Mouse (Mus musculus) myocyte (in vitro differentiated cells): ENCODE data around the gene Ppp6r3.

ENCODE experiments used
- CEBPB ChIP-seq: IDR thresholded peaks from 2 replicates; pipeline ENCODE4 v1.6.1; 2011; ENCODE audit warnings: mild to moderate bottlenecking, moderate library complexity; ENCODE audit not compliant: poor library complexity, insufficient read depth, severe bottlenecking
- E2F4 ChIP-seq: IDR thresholded peaks from one replicate; pipeline ENCODE4 v1.6.1; 2011; ENCODE audit warnings: mild to moderate bottlenecking, control low read depth, moderate library complexity; ENCODE audit not compliant: insufficient read depth
- MAX ChIP-seq: IDR thresholded peaks from one replicate; pipeline ENCODE4 v1.6.1; 2011; ENCODE audit warnings: low read depth, mild to moderate bottlenecking, control low read depth
- MYOG ChIP-seq, 3 experiments: IDR thresholded peaks; one replicate each; pipeline ENCODE4 v1.6.1; 2011; ENCODE audit warnings: control low read depth in 2 of 3, low read depth in 2 of 3, mild to moderate bottlenecking in 2 of 3; ENCODE audit not compliant: insufficient read length in 2 of 3, control insufficient read depth in 1 of 3, insufficient read depth in 1 of 3
- POLR2A ChIP-seq: IDR thresholded peaks from one replicate; pipeline ENCODE4 v1.6.1; 2011; ENCODE audit warnings: low read depth, mild to moderate bottlenecking, control low read depth, moderate library complexity; ENCODE audit not compliant: insufficient read length
- POLR2AphosphoS2 ChIP-seq: IDR thresholded peaks from one replicate; pipeline ENCODE4 v1.6.1; 2011; ENCODE audit warnings: low read depth, control low read depth; ENCODE audit not compliant: insufficient read length
- TCF12 ChIP-seq: IDR thresholded peaks from one replicate; pipeline ENCODE4 v1.6.1; 2011; ENCODE audit warnings: mild to moderate bottlenecking, control low read depth; ENCODE audit not compliant: poor library complexity, insufficient read depth, severe bottlenecking
- TCF3 ChIP-seq: IDR thresholded peaks from one replicate; pipeline ENCODE4 v1.6.1; 2011; ENCODE audit warnings: low read depth, control low read depth; ENCODE audit not compliant: insufficient read length
- USF1 ChIP-seq: IDR thresholded peaks from one replicate; pipeline ENCODE4 v1.6.1; 2011; ENCODE audit warnings: low read depth, mild to moderate bottlenecking, control low read depth, moderate library complexity

- no peak for TF ChIP-seq CEBPB
- TF ChIP-seq POLR2A: no peak
- no peak for TF ChIP-seq TCF3
- no peak for TF ChIP-seq MYOG (IDR thresholded peaks at IDR 0.05; ENCODE audit: control insufficient read depth in 1 of 3, insufficient read depth in 1 of 3, insufficient read length in 2 of 3, low read depth in 2 of 3)
- no peak for TF ChIP-seq TCF12
- TF ChIP-seq E2F4: no peak
- TF ChIP-seq USF1: no peak
- TF ChIP-seq MAX: no peak
- no peak for TF ChIP-seq POLR2AphosphoS2
Measured at GRCm38 (mm10) chr19:3519471-3520169, 55.9 kb downstream of the Ppp6r3 start.
